Mouse (Mus musculus) myocyte (in vitro differentiated cells): ENCODE results near the gene Kcnq1. TPM values are rescaled to one million over a fixed set of nuclear protein-coding genes. Genes with fewer than 3 reads are reported as not detected.
A peak's percentile ranks its signal among the peaks of the same experiment; 100 is the strongest.

ENCODE experiments used
- H3K27me3 ChIP-seq: one replicate; pipeline ENCODE4 v1.6.1; 2011; ENCODE audit not compliant: control insufficient read depth, insufficient read depth, insufficient read length
- H3K36me3 ChIP-seq: one replicate; pipeline ENCODE4 v1.6.1; 2011; ENCODE audit not compliant: control insufficient read depth, insufficient read depth
- H3K4me2 ChIP-seq: one replicate; pipeline ENCODE4 v1.6.1; 2011; ENCODE audit warnings: low read depth, control low read depth
- H3K4me3 ChIP-seq: one replicate; pipeline ENCODE4 v1.5.1; 2011; ENCODE audit warnings: mild to moderate bottlenecking, control low read depth, moderate library complexity
- H3K79me2 ChIP-seq: one replicate; pipeline ENCODE4 v1.6.1; 2011; ENCODE audit not compliant: control insufficient read depth, insufficient read depth
- H3ac ChIP-seq: one replicate; pipeline ENCODE4 v1.6.1; 2011; ENCODE audit not compliant: control insufficient read depth, insufficient read length
- CEBPB ChIP-seq: IDR thresholded peaks from 2 replicates; pipeline ENCODE4 v1.6.1; 2011; ENCODE audit warnings: mild to moderate bottlenecking, moderate library complexity; ENCODE audit not compliant: poor library complexity, insufficient read depth, severe bottlenecking
- E2F4 ChIP-seq: IDR thresholded peaks from one replicate; pipeline ENCODE4 v1.6.1; 2011; ENCODE audit warnings: mild to moderate bottlenecking, control low read depth, moderate library complexity; ENCODE audit not compliant: insufficient read depth
- MAX ChIP-seq: IDR thresholded peaks from one replicate; pipeline ENCODE4 v1.6.1; 2011; ENCODE audit warnings: low read depth, mild to moderate bottlenecking, control low read depth
- MYOD1 ChIP-seq, 3 experiments: IDR thresholded peaks; one replicate each; pipeline ENCODE4 v1.6.1; 2011; ENCODE audit warnings: control low read depth in 2 of 3, low read depth in 2 of 3, mild to moderate bottlenecking in 2 of 3, moderate library complexity in 1 of 3; ENCODE audit not compliant: insufficient read length in 2 of 3, control insufficient read depth in 1 of 3
- MYOG ChIP-seq, 3 experiments: IDR thresholded peaks; one replicate each; pipeline ENCODE4 v1.6.1; 2011; ENCODE audit warnings: control low read depth in 2 of 3, low read depth in 2 of 3, mild to moderate bottlenecking in 2 of 3; ENCODE audit not compliant: insufficient read length in 2 of 3, control insufficient read depth in 1 of 3, insufficient read depth in 1 of 3
- POLR2A ChIP-seq: IDR thresholded peaks from one replicate; pipeline ENCODE4 v1.6.1; 2011; ENCODE audit warnings: low read depth, mild to moderate bottlenecking, control low read depth, moderate library complexity; ENCODE audit not compliant: insufficient read length
- POLR2AphosphoS2 ChIP-seq: IDR thresholded peaks from one replicate; pipeline ENCODE4 v1.6.1; 2011; ENCODE audit warnings: low read depth, control low read depth; ENCODE audit not compliant: insufficient read length
- REST ChIP-seq: IDR thresholded peaks from one replicate; pipeline ENCODE4 v1.6.1; 2011; ENCODE audit warnings: mild to moderate bottlenecking, control low read depth, moderate library complexity; ENCODE audit not compliant: insufficient read depth, insufficient read length
- SRF ChIP-seq: IDR thresholded peaks from one replicate; pipeline ENCODE4 v1.6.1; 2011; ENCODE audit warnings: low read depth; ENCODE audit not compliant: control insufficient read depth, insufficient read length
- TCF12 ChIP-seq: IDR thresholded peaks from one replicate; pipeline ENCODE4 v1.6.1; 2011; ENCODE audit warnings: mild to moderate bottlenecking, control low read depth; ENCODE audit not compliant: poor library complexity, insufficient read depth, severe bottlenecking
- TCF3 ChIP-seq: IDR thresholded peaks from one replicate; pipeline ENCODE4 v1.6.1; 2011; ENCODE audit warnings: low read depth, control low read depth; ENCODE audit not compliant: insufficient read length
- USF1 ChIP-seq: IDR thresholded peaks from one replicate; pipeline ENCODE4 v1.6.1; 2011; ENCODE audit warnings: low read depth, mild to moderate bottlenecking, control low read depth, moderate library complexity
- polyA plus RNA-seq: library from polyadenylated mRNA; unstranded; fragments of >200 nt; fragmentation: generic; extraction: Trizol; gene quantifications from one replicate; pipeline ENCODE4 v1.2.1, GENCODE M21; 2012; ENCODE audit warnings: missing spikeins

Gene Kcnq1
- polyA plus RNA-seq, 1 experiment: 0.12 TPM

DNA sequence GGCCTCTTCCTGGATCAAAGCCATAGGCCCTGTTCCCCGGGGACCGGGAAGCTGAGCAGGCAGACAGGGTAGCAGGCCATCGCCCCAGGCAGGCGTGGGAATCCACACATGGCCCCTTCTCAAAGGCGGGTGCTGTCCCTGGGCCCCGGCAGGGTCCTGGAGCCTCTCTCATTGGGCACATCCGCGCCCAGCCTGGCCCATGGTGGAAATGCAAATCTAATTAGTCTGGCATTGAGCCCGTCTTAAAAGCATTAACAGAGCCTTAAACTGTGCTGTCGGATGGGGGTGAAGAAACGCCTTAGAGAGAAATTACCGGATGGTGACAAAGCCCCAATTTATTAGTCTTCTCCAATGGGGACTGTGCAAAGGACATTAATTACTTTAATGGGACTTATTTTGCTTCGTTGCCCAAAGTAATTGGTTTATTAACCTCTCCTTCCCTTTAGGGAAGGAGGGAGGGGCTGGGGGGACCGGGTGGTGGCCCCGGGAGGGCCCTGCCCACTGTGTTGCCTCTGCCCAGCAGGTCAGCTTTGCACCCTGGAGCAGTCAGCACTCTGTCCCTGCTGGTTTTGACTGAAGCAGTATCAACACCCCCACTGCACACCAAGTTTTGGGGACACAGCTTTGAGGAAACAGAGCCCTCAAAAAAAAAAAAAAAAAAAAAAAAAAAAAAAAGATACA, 234.6 kb downstream of the Kcnq1 start:
- H3ac ChIP-seq: no peak overlapping the region
- no peak for TF ChIP-seq POLR2A
- peaks cover 16% of the 10 kb centered on the region for H3K27me3 ChIP-seq

DNA sequence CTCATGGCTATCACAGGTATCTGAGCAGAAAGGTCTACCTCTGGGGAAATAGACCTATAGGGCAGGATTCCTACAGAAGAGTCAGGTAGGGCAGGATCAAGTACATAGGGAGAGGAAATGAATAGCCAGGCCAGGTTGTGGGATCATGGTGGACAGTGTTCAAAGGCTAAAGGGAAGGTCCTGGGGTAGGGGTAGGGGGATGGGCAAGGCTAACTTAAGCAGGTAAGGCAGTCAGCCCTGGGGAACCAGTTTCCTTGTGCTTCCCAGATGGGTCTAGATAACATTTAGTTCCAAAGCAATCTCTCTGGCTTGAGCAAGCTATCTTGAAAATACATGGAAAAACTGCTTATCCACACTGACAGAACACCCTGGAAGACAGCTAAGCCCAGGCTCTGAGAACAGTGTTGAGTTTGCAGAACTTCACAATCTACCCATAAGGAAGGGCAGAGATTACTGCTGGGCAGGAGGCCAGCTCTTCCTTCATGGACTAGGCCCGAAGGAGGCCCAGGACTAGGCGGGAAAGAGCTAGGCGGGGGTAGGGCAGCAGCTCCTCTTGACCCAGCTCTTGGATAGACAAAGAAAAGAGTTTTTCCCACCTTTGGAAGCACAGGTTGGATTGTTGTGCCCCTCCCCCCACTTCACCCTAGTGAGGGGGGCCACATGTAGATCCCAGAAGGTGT, 235.3 kb downstream of the Kcnq1 start:
- Histone ChIP-seq H3K79me2 (no peaks in the 10 kb centered on the region), H3K4me2 (no peak overlapping the region), H3K36me3 (no peaks in the 10 kb centered on the region), H3K4me3 (no peak overlapping the region), H3K27me3 (peaks cover 16% of the 10 kb centered on the region), H3ac (no peak overlapping the region)
- TF ChIP-seq MAX: no peak

More for the DNA sequence above, 234.6 kb downstream of the Kcnq1 start:
- Histone ChIP-seq H3K79me2 (no peaks in the 10 kb centered on the region), H3K36me3 (no peaks in the 10 kb centered on the region), H3K4me2 (no peak overlapping the region), H3K4me3 (no peak overlapping the region)

DNA sequence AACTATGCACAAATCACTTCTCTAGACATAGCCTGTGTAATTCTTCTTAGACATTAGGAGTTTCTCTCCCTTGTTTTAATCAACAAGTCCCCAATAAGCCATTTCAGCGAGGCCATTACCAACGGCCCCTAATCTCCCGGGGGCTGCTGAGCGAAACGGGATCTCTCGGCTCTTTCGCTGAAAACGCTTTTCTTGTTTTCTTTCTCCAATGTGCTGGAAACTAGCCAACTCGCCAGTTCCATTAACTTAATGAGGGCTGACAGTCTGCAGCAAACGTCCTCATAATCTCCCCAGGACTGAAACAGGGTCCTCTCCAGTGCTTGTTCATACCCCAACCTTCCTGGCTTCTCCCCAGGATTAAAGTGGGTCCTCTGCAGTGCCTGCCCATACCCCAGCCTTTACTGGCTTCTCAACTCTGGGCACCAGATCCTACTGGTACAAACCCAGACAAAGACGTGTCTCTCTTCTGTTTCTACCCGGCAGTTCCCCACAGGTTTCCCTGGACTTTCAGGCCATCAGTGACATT, 237.7 kb downstream of the Kcnq1 start:
- no peak overlapping the region for H3K4me2 ChIP-seq

DNA sequence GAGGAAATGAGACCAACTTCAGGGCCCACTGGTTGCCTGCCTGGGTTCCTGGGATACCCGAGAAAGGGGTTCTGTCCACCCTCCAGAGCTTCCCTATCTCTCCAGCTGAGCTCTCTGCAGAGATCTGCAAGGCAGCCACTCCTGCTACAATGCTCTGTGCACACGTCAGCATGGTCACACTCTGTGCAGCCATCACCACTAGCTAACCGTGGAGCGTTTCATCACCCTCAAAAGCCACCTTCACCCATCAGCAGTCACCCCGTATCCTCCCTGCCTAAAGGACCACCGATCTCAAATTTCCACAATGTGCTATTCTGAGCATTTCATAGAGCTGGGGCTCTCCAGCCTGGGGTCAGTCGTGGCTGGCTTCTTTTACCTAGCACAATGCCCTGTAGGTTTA, 243.1 kb downstream of the Kcnq1 start:
- peaks cover 20% of the 10 kb centered on the region for H3K27me3 ChIP-seq
- no peaks in the 10 kb centered on the region for H3K79me2 ChIP-seq
- H3K4me3 ChIP-seq: no peak overlapping the region
- H3K4me2 ChIP-seq: no peak overlapping the region
- H3K36me3 ChIP-seq: no peaks in the 10 kb centered on the region
- TF ChIP-seq USF1 (no peak), POLR2A (no peak), REST (no peak), TCF12 (no peak), MYOD1 (IDR thresholded peaks at IDR 0.05; ENCODE audit: control insufficient read depth in 1 of 3, insufficient read length in 2 of 3, low read depth in 2 of 3) (no peak), E2F4 (no peak), MAX (no peak), POLR2AphosphoS2 (no peak), MYOG (IDR thresholded peaks at IDR 0.05; ENCODE audit: control insufficient read depth in 1 of 3, insufficient read depth in 1 of 3, insufficient read length in 2 of 3, low read depth in 2 of 3) (no peak), TCF3 (no peak), CEBPB (no peak), SRF (no peak)
- H3ac ChIP-seq: no peak overlapping the region

More for the DNA sequence above, 237.7 kb downstream of the Kcnq1 start:
- no peak overlapping the region for H3ac ChIP-seq
- H3K79me2 ChIP-seq: no peaks in the 10 kb centered on the region
- H3K27me3 ChIP-seq: peaks cover 26% of the 10 kb centered on the region
- no peak overlapping the region for H3K4me3 ChIP-seq
- H3K36me3 ChIP-seq: no peaks in the 10 kb centered on the region
- TF ChIP-seq TCF12 (no peak), E2F4 (no peak), SRF (no peak), MAX (no peak), MYOG (IDR thresholded peaks at IDR 0.05; ENCODE audit: control insufficient read depth in 1 of 3, insufficient read depth in 1 of 3, insufficient read length in 2 of 3, low read depth in 2 of 3) (no peak), CEBPB (no peak), POLR2AphosphoS2 (no peak), MYOD1 (IDR thresholded peaks at IDR 0.05; ENCODE audit: control insufficient read depth in 1 of 3, insufficient read length in 2 of 3, low read depth in 2 of 3) (no peak), REST (no peak), USF1 (no peak), POLR2A (no peak)

DNA sequence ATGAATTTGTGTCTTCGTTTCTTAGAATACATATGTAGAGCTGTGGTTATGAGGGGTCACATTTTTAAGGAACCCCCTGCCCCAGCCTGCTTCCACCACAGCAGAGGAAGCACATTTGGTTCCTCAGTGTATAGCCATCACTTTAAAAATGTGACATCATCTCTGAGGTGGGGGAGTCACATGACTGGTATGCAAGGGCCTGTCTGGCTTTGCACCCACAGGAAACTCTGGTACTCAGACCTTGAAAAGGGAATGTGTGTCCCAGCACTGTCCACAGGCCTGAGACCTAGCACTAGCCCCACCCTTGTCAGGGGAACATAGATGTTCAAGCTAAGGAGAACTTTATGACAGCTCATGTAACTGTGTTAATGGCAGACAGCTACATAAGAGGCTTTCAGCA, 243.7 kb downstream of the Kcnq1 start:
- Histone ChIP-seq H3K4me3 (no peak overlapping the region), H3K27me3 (peaks cover 14% of the 10 kb centered on the region), H3K79me2 (no peaks in the 10 kb centered on the region), H3K4me2 (no peak overlapping the region), H3ac (no peak overlapping the region), H3K36me3 (no peaks in the 10 kb centered on the region)
- TF ChIP-seq POLR2A: no peak
- peak; percentile 56 for TF ChIP-seq USF1
- no peak for TF ChIP-seq TCF12
